Mouse (Mus musculus): ENCODE measurements around the gene Pmvk. TPM values are rescaled to one million over a fixed set of nuclear protein-coding genes. Genes with fewer than 3 reads are reported as not detected.
A peak's percentile ranks its signal among the peaks of the same experiment; 100 is the strongest.

The Pmvk gene
- polyA plus RNA-seq, 2 experiments = 32.1 to 32.2 TPM

GRCm38 (mm10) chr3:89418861-89419250, 35.5 kb upstream of the Pmvk start:
- peak overlapping the region; percentile 84 to 97 for H3K4me3 ChIP-seq (ENCODE audit: insufficient read depth in 1 of 2, low read depth in 2 of 2, low read length in 2 of 2)
- TF ChIP-seq EP300 (IDR thresholded peaks at IDR 0.05; ENCODE audit: low read depth) = no peak
- TF ChIP-seq CTCF (IDR thresholded peaks at IDR 0.05; ENCODE audit: low read depth) = no peak
- peak; percentile 9; the same call in 1 of the 2 replicates for ATAC-seq (ENCODE audit: insufficient read depth)
- peaks cover 29% of the 10 kb centered on the region for H3K36me3 ChIP-seq (replicated peaks; ENCODE audit: control insufficient read depth, insufficient read depth, low read depth)
- no peaks in the 10 kb centered on the region for H3K9me3 ChIP-seq (ENCODE audit: control insufficient read depth, low read length)
- H3K27me3 ChIP-seq (ENCODE audit: control insufficient read depth, insufficient read depth, low read length) = no peaks in the 10 kb centered on the region
- peak in 2 of 3 experiments; percentile 54 to 62 for DNase-seq (ENCODE audit: low read depth in 3 of 3, low spot score in 3 of 3)
- H3K27ac ChIP-seq = peak overlapping the region; percentile 92
- peaks cover 34 to 49% of the 10 kb centered on the region in 2 experiments for H3K4me1 ChIP-seq (replicated peaks; ENCODE audit: control insufficient read depth in 2 of 2, insufficient read depth in 2 of 2, low read length in 1 of 2)
- peak overlapping the region; percentile 91 for H3K9ac ChIP-seq (replicated peaks)
- peak overlapping the region; percentile 71 for H3K4me2 ChIP-seq (ENCODE audit: low read depth)
- under 1% methylated on average over 16 of the region's 16 CpGs for WGBS (ENCODE audit: insufficient replicate concordance)

GRCm38 (mm10) chr3:89419571-89419970, 34.8 kb upstream of the Pmvk start:
- Histone ChIP-seq H3K27ac (peak overlapping the region; percentile 92), H3K9me3 (ENCODE audit: control insufficient read depth, low read length) (no peaks in the 10 kb centered on the region), H3K9ac (replicated peaks) (peak overlapping the region; percentile 91), H3K4me3 (ENCODE audit: insufficient read depth in 1 of 2, low read depth in 2 of 2, low read length in 2 of 2) (peak overlapping the region; percentile 84 to 97), H3K36me3 (replicated peaks; ENCODE audit: control insufficient read depth, insufficient read depth, low read depth) (peaks cover 29% of the 10 kb centered on the region), H3K4me1 (replicated peaks; ENCODE audit: control insufficient read depth in 2 of 2, insufficient read depth in 2 of 2, low read length in 1 of 2) (peaks cover 41 to 56% of the 10 kb centered on the region in 2 experiments), H3K27me3 (ENCODE audit: control insufficient read depth, insufficient read depth, low read length) (no peaks in the 10 kb centered on the region), H3K4me2 (ENCODE audit: low read depth) (peak overlapping the region; percentile 71)
- WGBS (ENCODE audit: insufficient replicate concordance) = 7% methylated on average over 9 of the region's 9 CpGs
- no peak for ATAC-seq (ENCODE audit: insufficient read depth)
- no peak for DNase-seq (ENCODE audit: low read depth in 3 of 3, low spot score in 3 of 3)
- TF ChIP-seq CTCF (IDR thresholded peaks at IDR 0.05; ENCODE audit: low read depth) = no peak
- TF ChIP-seq EP300 (IDR thresholded peaks at IDR 0.05; ENCODE audit: low read depth) = no peak

- peak overlapping the region; percentile 84 to 97 for H3K4me3 ChIP-seq (ENCODE audit: insufficient read depth in 1 of 2, low read depth in 2 of 2, low read length in 2 of 2)
- DNase-seq (ENCODE audit: low read depth in 3 of 3, low spot score in 3 of 3) = no peak
- 35% methylated on average over 3 of the region's 3 CpGs for WGBS (ENCODE audit: insufficient replicate concordance)
- no peak for ATAC-seq (ENCODE audit: insufficient read depth)
- peaks cover 28% of the 10 kb centered on the region for H3K36me3 ChIP-seq (replicated peaks; ENCODE audit: control insufficient read depth, insufficient read depth, low read depth)
- no peaks in the 10 kb centered on the region for H3K9me3 ChIP-seq (ENCODE audit: control insufficient read depth, low read length)
- no peaks in the 10 kb centered on the region for H3K27me3 ChIP-seq (ENCODE audit: control insufficient read depth, insufficient read depth, low read length)
- H3K27ac ChIP-seq = peak overlapping the region; percentile 92
- H3K9ac ChIP-seq (replicated peaks) = peak overlapping the region; percentile 91
- TF ChIP-seq CTCF (IDR thresholded peaks at IDR 0.05; ENCODE audit: low read depth) (no peak), EP300 (IDR thresholded peaks at IDR 0.05; ENCODE audit: low read depth) (no peak)
- peak overlapping the region; percentile 71 for H3K4me2 ChIP-seq (ENCODE audit: low read depth)
- H3K4me1 ChIP-seq (replicated peaks; ENCODE audit: control insufficient read depth in 2 of 2, insufficient read depth in 2 of 2, low read length in 1 of 2) = peaks cover 45 to 60% of the 10 kb centered on the region in 2 experiments
Observed at GRCm38 (mm10) chr3:89419981-89420380, 34.4 kb upstream of the Pmvk start.

GRCm38 (mm10) chr3:89420421-89420820, 33.9 kb upstream of the Pmvk start:
- no peak for ATAC-seq (ENCODE audit: insufficient read depth)
- Histone ChIP-seq H3K9me3 (ENCODE audit: control insufficient read depth, low read length) (no peaks in the 10 kb centered on the region), H3K36me3 (replicated peaks; ENCODE audit: control insufficient read depth, insufficient read depth, low read depth) (peaks cover 28% of the 10 kb centered on the region), H3K27ac (peak overlapping the region; percentile 87), H3K4me1 (replicated peaks; ENCODE audit: control insufficient read depth in 2 of 2, insufficient read depth in 2 of 2, low read length in 1 of 2) (peaks cover 49 to 64% of the 10 kb centered on the region in 2 experiments), H3K4me3 (ENCODE audit: insufficient read depth in 1 of 2, low read depth in 2 of 2, low read length in 2 of 2) (peak overlapping the region; percentile 68 to 84), H3K4me2 (ENCODE audit: low read depth) (peak overlapping the region; percentile 71), H3K27me3 (ENCODE audit: control insufficient read depth, insufficient read depth, low read length) (no peaks in the 10 kb centered on the region), H3K9ac (replicated peaks) (no peak overlapping the region; the same call in 1 of the 2 replicates)
- WGBS (ENCODE audit: insufficient replicate concordance) = 44% methylated on average over 2 of the region's 2 CpGs
- DNase-seq (ENCODE audit: low read depth in 3 of 3, low spot score in 3 of 3) = no peak
- TF ChIP-seq CTCF (IDR thresholded peaks at IDR 0.05; ENCODE audit: low read depth) = no peak
- no peak for TF ChIP-seq EP300 (IDR thresholded peaks at IDR 0.05; ENCODE audit: low read depth)

- H3K36me3 ChIP-seq (replicated peaks; ENCODE audit: control insufficient read depth, insufficient read depth, low read depth) = peaks cover 21% of the 10 kb centered on the region
- H3K4me2 ChIP-seq (ENCODE audit: low read depth) = peak overlapping the region; percentile 71
- H3K27me3 ChIP-seq (ENCODE audit: control insufficient read depth, insufficient read depth, low read length) = no peaks in the 10 kb centered on the region
- DNase-seq (ENCODE audit: low read depth in 3 of 3, low spot score in 3 of 3) (peak; percentile 81 to 82 (median 82)), ATAC-seq (ENCODE audit: insufficient read depth) (peak; percentile 71)
- TF ChIP-seq CTCF (IDR thresholded peaks at IDR 0.05; ENCODE audit: low read depth) (no peak), EP300 (IDR thresholded peaks at IDR 0.05; ENCODE audit: low read depth) (0 out of 2 replicates have a peak, but pooled peaks have one; percentile 9)
- H3K9me3 ChIP-seq (ENCODE audit: control insufficient read depth, low read length) = no peaks in the 10 kb centered on the region
- H3K4me3 ChIP-seq (ENCODE audit: insufficient read depth in 1 of 2, low read depth in 2 of 2, low read length in 2 of 2) = peak overlapping the region; percentile 62 to 68
- peak overlapping the region; percentile 75 for H3K9ac ChIP-seq (replicated peaks)
- 7% methylated on average over 11 of the region's 11 CpGs for WGBS (ENCODE audit: insufficient replicate concordance)
- H3K27ac ChIP-seq = peak overlapping the region; percentile 87
- H3K4me1 ChIP-seq (replicated peaks; ENCODE audit: control insufficient read depth in 2 of 2, insufficient read depth in 2 of 2, low read length in 1 of 2) = peaks cover 56 to 69% of the 10 kb centered on the region in 2 experiments
Observed at GRCm38 (mm10) chr3:89421002-89421774, 33.2 kb upstream of the Pmvk start.
